Mouse (Mus musculus) monocyte, adult 2 months (primary cell): Measurements from ENCODE around the gene Dmgdh.

Experiments
- DNase-seq, 2 experiments: peaks; one replicate each; pipeline ENCODE4 v3.0.0; 2022; ENCODE audit warnings: low spot score in 2 of 2, low read depth in 1 of 2

Dmgdh gene

DNA sequence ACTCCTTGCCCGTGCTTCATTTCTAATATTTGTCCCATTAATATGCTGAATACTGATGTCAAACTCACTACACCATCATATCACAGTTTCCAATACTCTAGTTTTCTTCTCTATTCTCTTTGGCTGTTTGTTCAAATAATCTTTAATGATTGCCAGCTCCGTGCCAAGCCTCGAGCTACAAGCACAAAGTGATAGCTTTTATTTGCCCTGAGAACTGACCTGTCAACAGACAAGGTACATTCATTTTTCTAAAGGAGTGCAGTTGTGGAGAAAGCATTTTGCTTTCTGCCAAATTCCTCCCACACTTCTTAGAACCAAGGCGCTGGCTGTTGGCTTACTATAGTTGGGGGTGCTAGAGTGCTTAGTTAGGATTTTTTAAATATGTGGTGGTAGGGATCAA is 33.0 kb downstream of the Dmgdh start:
- DNase-seq: no peak

DNA sequence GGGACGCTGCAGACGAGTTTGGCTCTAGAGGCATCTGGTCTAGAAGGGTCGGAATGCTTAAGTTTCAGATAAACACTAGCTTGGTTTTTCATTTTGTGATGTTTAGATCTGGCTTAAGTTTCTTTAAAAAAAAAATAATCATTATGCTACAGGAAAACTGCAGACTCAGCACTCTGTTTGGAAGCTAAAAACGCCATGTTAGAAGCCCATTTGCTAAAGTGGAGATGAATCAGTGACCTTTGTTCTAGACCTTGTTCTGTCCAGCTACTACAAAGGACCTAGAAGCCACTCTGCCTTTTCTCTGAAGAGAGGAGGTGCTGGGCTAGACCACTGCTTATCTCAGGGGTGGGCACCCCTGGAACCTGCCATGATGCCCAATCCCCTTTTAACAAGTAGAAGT is 36.1 kb downstream of the Dmgdh start:
- no peak for DNase-seq

DNA sequence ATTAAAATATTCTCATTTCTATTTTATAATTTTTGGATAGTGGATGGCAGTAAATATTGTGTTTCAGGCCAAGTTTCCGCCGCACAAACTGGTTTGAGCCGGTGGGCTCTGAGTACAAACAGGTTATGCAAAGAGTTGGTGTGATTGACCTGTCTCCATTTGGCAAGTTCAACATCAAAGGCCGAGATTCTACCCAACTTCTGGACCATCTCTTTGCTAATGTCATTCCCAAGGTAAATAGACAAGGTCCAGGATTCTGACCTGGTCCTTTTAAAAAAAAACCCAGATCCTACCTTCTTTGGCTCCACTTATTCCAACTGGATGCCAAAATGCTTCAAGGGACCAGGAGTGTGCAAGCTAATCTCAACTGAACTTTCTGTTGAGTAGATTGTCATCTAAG is 37.0 kb downstream of the Dmgdh start:
- DNase-seq: no peak

DNA sequence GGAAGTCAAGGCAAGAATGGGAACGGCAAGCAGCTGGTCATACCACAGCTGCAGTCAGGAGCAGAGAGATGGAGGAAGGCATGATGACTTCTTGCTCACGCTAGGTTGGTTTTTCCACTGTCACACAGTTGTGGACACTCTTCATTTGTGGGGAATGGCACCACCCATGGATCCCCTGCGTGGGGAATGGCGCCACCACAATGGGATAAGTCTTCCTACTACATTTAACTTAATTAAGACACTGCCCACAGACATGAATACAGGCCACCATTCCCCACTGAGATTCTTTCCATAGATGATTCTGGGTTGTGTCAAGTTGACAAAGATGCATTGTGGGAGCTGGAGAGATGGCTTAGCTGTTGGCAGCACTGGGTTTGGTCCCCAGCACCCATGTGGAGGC is 38.1 kb downstream of the Dmgdh start:
- no peak for DNase-seq

DNA sequence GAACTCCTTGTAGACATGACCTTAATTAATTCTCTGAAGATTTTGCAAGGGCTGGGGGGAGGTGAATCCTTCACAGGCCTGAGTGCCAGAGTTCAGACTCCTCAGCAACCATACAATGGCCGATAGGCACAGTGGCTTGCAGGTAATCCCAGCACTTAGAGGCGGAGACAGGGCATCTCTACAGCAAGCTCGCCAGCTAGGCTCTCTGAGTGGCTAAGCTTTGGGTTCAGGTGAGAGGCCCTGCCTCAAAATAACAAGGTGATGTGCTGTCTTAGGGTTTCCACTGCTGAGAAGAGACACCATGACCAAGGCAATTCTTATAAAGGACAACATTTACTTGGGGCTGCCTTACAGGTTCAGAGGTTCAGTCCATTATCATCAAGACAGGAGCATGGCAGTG is 39.6 kb downstream of the Dmgdh start:
- no peak for DNase-seq

DNA sequence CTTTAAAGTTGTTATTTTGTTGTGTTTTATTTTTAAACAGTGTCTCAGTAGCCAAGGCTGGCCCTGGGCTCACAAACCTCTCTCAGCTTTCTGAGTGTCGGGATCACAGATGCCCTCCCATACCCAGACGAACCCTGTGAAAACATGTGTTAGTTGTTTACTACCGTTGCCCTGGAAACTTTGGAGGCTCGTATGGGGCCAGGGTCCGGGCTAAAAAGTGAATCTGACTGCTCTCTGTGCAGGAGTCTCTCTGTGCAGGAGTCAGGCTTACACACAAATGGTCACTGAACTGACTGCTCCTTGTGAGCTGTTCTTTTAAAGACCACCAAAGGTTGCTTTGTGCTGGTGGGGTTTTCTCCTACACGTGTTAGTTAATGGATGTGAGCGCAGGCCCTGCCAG is 42.9 kb downstream of the Dmgdh start:
- no peak for DNase-seq

DNA sequence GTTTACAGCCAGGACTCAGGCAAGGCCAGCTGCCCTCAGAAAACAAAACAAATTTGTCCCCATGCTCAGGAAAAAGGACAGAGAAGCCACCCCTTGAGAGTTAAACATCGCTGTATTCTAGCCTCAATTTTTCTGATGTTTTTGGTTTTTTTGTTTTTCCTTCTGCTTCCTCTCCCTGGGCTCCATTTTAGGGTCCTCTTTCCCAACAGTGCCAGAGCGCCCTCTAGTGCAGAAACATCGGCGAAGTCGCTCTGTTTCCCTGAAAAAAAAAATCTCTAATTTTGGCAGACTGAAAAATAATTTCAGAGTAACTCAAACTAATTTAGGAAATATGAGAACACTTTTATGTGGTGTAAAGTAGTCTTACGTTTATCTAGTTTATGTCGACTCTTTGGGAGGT is 44.7 kb downstream of the Dmgdh start:
- DNase-seq: no peak

DNA sequence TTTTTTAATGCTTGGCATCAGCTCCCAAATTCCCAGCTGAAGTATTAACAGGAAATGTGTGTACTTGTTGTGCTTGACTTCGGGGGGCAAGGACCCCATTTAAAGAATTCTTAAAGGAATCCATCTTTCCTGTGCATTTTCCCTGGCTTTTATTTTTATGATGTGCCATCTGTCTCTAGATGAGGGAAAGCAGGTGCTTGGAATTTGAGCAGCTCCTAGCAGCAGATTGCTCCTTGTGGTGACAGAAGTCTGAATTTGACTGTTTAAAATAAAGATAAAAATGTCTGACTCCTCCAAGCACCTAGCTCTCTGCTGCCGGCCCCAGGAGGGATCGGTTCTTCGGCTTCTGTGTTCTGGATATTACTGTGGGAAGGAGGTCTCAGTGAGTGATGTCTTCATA is 47.7 kb downstream of the Dmgdh start:
- DNase-seq: no peak

DNA sequence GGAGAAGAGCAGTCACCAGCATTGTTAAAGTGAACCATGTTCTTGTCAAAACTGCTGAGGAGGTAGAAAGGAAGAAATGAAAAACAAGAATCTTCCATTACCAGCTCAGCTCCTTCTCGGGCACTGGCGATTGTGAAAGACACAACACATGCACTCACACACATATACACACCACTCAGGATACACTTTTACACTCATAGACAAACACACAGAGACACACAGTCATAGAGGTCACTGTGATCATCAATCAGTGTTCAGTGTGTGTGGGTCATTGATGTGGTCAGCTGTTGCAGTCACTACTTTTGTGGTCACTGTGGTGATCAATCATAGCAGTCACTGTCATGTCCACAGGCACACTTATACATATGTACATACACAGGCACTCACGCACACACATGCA is 49.2 kb downstream of the Dmgdh start:
- DNase-seq: no peak

DNA sequence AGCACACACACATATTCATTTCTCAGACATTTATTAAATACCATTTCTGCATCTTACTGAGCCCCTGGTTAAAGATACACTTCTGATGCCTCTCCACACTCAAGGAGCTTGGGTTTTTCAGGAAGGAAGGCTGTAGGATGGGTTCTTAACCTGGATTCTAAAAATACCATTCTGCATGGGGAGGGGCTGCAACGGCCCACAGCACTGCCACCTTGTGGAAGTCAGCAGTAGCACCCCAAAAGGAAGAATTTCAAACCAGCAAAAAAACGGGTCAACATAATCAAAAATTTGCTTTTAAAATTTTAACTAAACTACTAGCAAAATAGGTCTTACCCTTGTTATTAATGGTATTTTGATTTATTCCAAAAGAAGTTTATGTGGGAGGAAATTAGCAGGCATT is 50.0 kb downstream of the Dmgdh start:
- DNase-seq: no peak

DNA sequence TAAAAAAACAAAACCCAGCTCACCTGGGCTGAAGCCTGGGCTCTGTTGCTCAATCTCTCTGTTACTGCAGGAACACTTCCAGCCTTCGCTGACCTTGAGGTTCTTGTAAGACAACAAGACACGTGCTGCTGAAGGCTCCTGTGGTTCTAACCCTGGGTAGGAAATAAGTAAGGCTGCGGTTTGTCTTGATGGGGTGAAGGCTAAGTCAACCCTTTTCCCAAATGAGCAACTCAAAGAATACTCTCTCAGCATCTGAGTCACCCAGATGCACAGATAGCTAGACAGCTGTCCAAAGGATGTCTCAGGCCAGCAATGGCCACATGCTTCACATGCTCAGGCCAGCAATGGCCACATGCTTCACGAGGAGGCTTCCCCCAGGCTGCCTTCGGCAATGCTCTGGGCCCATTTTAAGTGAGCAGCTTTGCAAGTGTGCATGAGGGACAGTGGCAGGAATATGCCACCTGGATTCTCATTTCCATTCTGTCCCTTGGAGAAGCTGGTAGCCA is 61.0 kb downstream of the Dmgdh start:
- no peak for DNase-seq

DNA sequence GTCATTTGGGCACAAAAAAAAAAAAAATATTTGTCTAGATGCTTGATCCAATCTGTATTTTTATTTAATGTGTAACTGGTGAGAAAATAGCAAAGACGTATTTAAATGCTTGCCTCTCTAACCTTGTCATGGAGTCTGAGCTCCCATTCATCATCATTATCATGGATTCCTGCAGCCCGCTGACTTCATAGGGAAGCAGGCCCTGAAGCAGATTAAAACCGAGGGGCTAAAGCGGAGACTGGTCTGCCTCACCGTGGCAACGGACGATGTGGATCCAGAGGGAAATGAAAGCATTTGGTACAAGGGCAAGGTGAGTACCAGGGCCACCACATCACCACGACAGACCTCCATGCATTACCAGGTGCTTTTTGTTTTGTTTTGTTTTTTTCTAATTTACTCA is 69.9 kb downstream of the Dmgdh start:
- no peak for DNase-seq

DNA sequence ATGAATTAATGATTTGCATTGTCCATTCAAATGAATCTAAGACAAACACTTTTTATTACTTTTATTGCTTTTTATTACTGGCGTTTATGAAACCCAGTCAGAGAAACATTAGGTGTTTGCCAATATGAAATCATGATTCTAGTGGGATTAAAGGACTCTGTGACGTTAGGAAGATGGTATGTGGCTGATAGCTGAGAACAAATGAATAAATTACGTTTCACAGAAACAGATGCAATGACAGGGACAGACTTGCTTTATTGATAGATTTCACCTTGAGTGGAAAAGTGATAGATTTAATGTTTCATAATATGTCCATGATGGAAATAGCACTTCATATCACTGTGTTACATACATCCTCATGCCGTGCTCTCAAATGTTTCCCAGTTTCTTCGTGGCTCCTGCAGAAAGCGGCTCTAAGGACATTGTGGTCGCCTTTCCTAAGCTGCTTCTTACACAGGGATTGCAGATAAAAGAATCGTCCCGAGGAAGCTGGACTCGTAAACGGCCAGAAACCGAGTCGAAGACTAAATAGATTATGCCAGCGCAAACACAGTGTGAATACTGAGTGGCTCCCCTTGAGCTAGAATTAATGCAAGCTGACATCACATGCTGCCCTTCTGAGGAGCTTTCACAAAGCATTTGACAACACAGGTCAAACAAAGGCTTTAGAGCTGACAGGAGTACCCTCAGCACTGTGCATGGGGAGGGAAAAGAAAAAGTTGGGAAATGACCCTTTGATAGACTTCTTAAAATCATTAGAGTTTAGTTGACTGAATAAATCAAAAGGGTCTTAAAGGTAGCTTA is 78.6 kb downstream of the Dmgdh start:
- no peak for DNase-seq

DNA sequence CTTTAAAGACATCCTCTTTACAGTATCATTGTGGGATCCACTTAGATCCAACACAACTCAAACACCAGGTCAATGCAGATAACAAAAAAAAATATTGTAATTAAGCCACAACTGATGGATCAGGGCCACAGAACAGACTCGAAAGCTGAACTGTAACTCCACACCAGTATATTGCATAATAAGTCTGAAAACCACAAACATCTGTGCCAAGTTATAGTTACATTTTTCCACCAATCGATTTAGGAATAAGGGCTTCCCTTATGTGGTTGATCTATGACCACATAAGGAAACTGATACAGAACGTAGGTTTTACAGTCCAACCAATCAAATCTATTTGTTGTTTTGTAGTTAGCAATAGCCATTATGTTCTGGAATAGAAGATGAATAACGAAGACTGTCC is 80.9 kb downstream of the Dmgdh start:
- no peak for DNase-seq

DNA sequence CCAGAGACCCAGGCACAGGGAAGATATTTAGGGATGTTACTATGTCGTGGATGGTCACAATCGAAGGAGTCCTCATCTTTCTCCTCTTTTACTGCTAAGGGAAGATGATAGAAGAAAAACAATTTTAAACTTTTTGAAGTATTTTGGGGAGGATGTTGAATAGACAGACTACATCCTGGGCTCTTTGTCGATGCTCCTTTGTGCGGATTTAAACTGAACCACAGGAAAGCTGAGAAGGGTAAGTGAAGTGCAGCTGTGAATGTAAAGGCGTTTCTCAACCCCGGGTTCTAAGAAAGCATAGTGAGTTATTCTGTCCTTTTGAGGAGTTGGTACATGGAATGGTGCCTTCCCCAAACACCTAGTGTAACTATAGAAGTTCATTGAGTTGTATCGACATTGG is 82.4 kb downstream of the Dmgdh start:
- no peak for DNase-seq

DNA sequence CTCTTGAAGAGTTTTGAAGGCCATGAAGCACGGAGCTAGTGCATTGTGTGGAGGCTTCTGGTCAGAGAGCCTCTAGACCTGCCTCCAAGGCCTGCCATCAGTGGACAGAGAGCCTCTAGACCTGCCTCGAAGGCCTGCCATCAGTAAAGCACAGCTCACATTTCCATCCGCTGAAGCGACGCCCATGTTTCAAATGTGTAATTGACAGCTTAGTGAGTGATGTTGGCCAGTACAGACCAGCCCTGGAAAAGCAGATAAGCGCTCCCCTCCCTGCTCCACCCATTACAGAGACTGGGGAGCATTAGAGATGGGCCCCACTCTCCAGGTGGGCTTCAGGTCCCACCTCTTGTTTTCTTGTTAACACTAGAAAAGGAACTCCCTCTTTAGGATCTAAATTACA is 83.3 kb downstream of the Dmgdh start:
- no peak for DNase-seq

DNA sequence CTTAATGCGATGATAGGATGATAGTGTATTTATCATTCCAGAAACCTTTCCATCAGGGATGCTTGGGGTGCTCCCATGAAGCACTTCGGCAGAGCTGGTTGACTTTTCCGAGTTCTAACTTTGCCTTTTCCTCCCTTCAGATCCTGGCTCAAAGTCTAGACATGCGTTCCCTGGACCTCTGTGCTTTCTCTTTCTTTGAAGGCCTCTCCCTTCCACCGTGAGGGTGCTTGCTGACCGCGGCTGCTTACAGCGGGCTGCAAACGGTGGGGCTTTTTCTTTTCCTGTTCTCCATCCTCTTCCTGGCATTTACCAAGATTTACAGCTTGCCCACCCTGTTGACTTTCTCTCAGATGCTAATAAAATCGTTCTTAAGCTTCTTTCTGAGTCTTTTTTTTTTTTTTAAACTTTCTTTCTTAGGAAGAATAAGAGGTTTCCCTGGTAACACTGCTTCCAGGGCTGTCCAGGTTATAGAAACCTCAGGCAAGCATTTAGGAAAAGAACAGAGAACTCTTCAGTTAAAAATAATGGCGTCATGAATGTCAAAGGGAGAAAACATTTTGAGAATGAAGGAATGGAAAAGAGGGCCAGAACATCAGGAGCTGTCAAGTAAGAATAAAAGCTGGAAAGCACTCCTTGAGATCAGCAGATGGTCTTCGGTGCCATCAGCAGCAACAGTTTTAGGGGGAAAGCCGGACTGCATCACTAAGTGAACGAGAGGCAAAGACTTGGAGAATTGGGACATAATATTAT is 84.1 kb downstream of the Dmgdh start:
- no peak for DNase-seq

DNA sequence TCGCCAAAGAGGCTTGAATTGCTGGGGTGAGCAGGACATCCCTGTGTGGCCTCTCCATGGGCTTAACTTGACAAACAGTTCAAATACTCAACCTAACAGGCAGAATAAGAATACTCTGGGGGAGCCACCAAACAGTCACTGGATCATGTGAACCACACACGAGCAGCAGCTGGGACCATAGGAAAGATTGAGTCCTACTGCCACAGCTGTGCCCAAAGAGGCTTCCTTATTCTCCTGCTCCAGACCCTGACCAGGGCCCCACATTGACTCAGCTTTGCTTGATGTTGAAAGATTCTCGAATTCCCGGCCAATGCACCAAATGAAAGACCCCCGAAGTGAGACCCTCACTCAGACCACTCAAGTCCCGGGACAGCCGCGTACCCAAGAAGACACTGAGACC is 87.6 kb downstream of the Dmgdh start:
- DNase-seq: no peak

DNA sequence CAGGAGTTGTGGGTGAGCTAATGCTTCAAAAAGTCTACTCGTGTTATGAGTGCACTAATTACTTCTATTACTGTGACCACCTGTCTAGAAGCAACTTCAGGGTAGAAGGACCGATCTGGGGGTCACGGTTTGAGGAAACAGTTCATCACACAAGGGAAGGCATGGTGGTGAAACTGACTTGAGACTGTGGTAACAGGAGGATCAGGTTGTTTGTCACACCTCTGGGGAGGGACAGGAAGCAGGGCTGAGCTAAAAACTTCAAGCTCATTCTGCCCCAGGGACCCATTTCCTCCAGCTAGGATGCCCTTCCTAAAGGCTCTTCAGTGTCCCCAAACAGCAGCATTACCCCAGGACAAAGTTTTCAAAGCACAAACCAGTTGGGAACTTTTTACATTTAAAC is 88.6 kb downstream of the Dmgdh start:
- DNase-seq: no peak

DNA sequence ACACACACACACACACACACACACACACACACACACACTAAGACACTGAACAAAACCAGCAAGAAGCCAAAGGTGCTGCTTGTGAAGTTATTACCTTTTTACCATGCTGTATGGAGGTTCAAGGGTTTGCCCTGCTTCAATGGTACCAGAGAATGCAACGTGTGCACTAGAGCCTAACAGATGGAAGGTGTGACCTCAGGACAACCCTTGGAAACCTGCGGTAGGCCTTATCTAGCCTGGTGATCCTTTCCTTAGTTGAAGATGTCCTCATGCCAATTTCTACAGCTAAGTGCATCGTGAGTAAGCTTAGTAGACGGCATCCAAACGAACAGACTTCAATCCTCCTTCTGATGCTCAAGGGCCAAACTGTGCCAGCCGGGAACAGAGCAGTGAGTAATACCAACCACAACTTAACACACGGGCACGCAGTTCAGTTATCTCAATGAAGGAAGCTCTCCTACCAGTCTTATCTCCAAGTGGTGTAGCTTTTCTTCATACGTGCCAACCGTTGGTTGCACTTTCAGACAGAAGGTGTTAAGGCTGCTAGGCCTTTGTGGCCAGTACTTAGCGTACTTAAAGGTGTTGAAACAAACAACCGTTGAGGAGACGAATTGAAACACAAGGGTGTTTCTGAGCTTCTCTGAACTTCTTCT is 90.2 kb downstream of the Dmgdh start:
- no peak for DNase-seq

DNA sequence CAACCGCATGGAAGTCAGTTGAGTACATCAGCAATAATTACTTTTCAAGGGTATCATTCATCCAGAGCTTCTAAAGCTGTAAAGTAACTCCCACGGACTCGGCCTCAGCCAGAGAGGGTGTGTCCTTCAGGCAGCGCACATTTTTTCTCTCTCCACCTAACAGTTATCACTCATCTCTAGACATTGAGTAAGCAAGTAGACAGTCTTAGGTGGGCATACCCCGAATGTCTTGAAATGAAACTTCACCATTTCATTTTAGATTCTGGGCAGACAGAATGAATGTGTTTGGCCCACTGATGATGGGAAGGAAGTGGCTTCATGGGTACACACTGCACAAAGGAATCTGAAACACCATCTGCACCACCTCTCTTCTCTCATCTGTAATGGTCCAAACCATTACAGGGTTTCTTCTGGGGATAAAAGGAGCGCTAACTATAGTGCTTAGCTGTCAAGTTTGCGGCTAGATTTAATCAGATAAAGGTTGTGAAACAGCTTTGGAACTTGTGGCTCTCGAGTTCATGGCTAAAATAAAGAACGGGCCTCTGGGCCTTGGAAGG is 96.9 kb downstream of the Dmgdh start:
- no peak for DNase-seq
